Mouse (Mus musculus) thymus, adult 2 months (tissue): ENCODE data around the gene Inka2. TPM values are rescaled to one million over a fixed set of nuclear protein-coding genes. Genes with fewer than 3 reads are reported as not detected.

Experiments
- DNase-seq: peaks from one replicate; pipeline ENCODE4 v3.0.0; 2021
- H3K27ac ChIP-seq: fragments of 200-500 bp; 2 replicates; pipeline ENCODE4 v1.5.1; 2012; ENCODE audit warnings: low read length, control low read depth; ENCODE audit not compliant: control insufficient read depth, insufficient read depth
- H3K27me3 ChIP-seq: fragments of 200-500 bp; 2 replicates; pipeline ENCODE4 v1.6.1; 2012; ENCODE audit warnings: mild to moderate bottlenecking, low read length, moderate library complexity, mixed read lengths; ENCODE audit not compliant: control insufficient read depth, insufficient read depth
- H3K36me3 ChIP-seq: fragments of 200-500 bp; 2 replicates; pipeline ENCODE4 v1.6.1; 2012; ENCODE audit warnings: mild to moderate bottlenecking, low read length, moderate library complexity; ENCODE audit not compliant: control insufficient read depth, insufficient read depth
- H3K4me1 ChIP-seq: fragments of 200-500 bp; replicated peaks from 2 replicates; pipeline ENCODE4 v1.6.1; 2012; ENCODE audit warnings: low read length; ENCODE audit not compliant: control insufficient read depth, insufficient read depth
- H3K4me3 ChIP-seq: fragments of 200-500 bp; 2 replicates; pipeline ENCODE4 v1.5.1; 2012; ENCODE audit warnings: mild to moderate bottlenecking, low read length, control low read depth, moderate library complexity; ENCODE audit not compliant: control insufficient read depth, insufficient read depth
- CTCF ChIP-seq: fragments of 200-500 bp; IDR thresholded peaks from 2 replicates; pipeline ENCODE4 v1.5.1; 2012; ENCODE audit warnings: mild to moderate bottlenecking, control low read depth, low read length, moderate library complexity, borderline replicate concordance; ENCODE audit not compliant: control insufficient read depth, poor library complexity, insufficient read depth; ENCODE audit errors: extremely low read depth
- POLR2A ChIP-seq: fragments of 200-500 bp; IDR thresholded peaks from 2 replicates; pipeline ENCODE4 v1.6.1; 2012; ENCODE audit warnings: mild to moderate bottlenecking, low read length, control low read depth, moderate library complexity; ENCODE audit not compliant: control insufficient read depth, poor library complexity, insufficient read depth; ENCODE audit errors: extremely low read depth
- WGBS: fragments of 180-500 bp; shearing (Covaris S2); methylation state at CpG from one replicate; pipeline ENCODE4 v1.1.7; 2018; 5-methylcytosine and 5-hydroxymethylcytosine counted together
- polyA plus RNA-seq: library from polyadenylated mRNA; depleted of rRNA; stranded (reverse); fragments of >200 nt; gene quantifications from 2 replicates; pipeline ENCODE4 v1.2.3, GENCODE M21; 2012

Gene Inka2
- polyA plus RNA-seq, 1 experiment = 5.5 TPM

- under 1% methylated on average over 72 of the region's 72 CpGs for WGBS
- H3K4me3 ChIP-seq = peak within 1 kb of the TSS; percentile 94
- H3K27ac ChIP-seq = peak within 1 kb of the TSS; percentile 32
- TF ChIP-seq POLR2A = peak; percentile 68
- TF ChIP-seq CTCF = peak; percentile 99
- H3K4me1 ChIP-seq = no peaks in the 10 kb centered on the region
- peak; percentile 94 for DNase-seq
- peaks cover 10% of the 10 kb centered on the region; the same call in 1 of the 2 replicates for H3K36me3 ChIP-seq
- no peaks in the 10 kb centered on the region for H3K27me3 ChIP-seq
These were observed 16.9 kb upstream of the Inka2 start, which contains the start of gene Ddx20 for GRCm38 (mm10) chr3:105687324-105688060. Gene Ddx20 (minus strand): TSS chr3:105687574.

- Histone ChIP-seq H3K4me3 (no peak overlapping the region), H3K27me3 (no peaks in the 10 kb centered on the region), H3K27ac (no peak overlapping the region), H3K36me3 (no peaks in the 10 kb centered on the region; the same call in 1 of the 2 replicates), H3K4me1 (no peaks in the 10 kb centered on the region)
- TF ChIP-seq CTCF (no peak), POLR2A (no peak)
- WGBS = 60% methylated on average over 2 of the region's 2 CpGs
- no peak for DNase-seq
These were observed 15.9 kb upstream of the Inka2 start for GRCm38 (mm10) chr3:105688536-105688935.

GRCm38 (mm10) chr3:105693327-105694080 is 10.9 kb upstream of the Inka2 start:
- no peak for TF ChIP-seq CTCF
- TF ChIP-seq POLR2A = no peak
- H3K27me3 ChIP-seq = no peaks in the 10 kb centered on the region
- no peaks in the 10 kb centered on the region for H3K36me3 ChIP-seq
- no peak overlapping the region for H3K4me3 ChIP-seq
- DNase-seq = no peak
- WGBS = 90% methylated on average over 14 of the region's 14 CpGs
- no peaks in the 10 kb centered on the region for H3K4me1 ChIP-seq
- no peak overlapping the region for H3K27ac ChIP-seq

GRCm38 (mm10) chr3:105695476-105696386 is 8.7 kb upstream of the Inka2 start:
- Histone ChIP-seq H3K27ac (no peak overlapping the region), H3K4me3 (no peak overlapping the region)

GRCm38 (mm10) chr3:105696387-105697147 is 7.8 kb upstream of the Inka2 start:
- DNase-seq = no peak
- H3K27me3 ChIP-seq = no peaks in the 10 kb centered on the region
- H3K27ac ChIP-seq = no peak overlapping the region
- no peak for TF ChIP-seq CTCF
- H3K4me1 ChIP-seq = peaks cover 4% of the 10 kb centered on the region
- no peaks in the 10 kb centered on the region for H3K36me3 ChIP-seq
- WGBS = 92% methylated on average over 17 of the region's 17 CpGs
- H3K4me3 ChIP-seq = no peak overlapping the region

More at GRCm38 (mm10) chr3:105695476-105696386, 8.7 kb upstream of the Inka2 start:
- Histone ChIP-seq H3K27me3 (no peaks in the 10 kb centered on the region), H3K4me1 (no peaks in the 10 kb centered on the region), H3K36me3 (no peaks in the 10 kb centered on the region)
- TF ChIP-seq POLR2A (no peak), CTCF (no peak)
- DNase-seq = no peak
- 86% methylated on average over 20 of the region's 20 CpGs for WGBS

GRCm38 (mm10) chr3:105697148-105697441 is 7.3 kb upstream of the Inka2 start:
- H3K4me3 ChIP-seq = no peak overlapping the region
- no peaks in the 10 kb centered on the region for H3K27me3 ChIP-seq
- H3K4me1 ChIP-seq = peaks cover 4% of the 10 kb centered on the region
- WGBS = 78% methylated on average over 5 of the region's 5 CpGs
- no peak for DNase-seq
- no peak overlapping the region for H3K27ac ChIP-seq
- no peaks in the 10 kb centered on the region for H3K36me3 ChIP-seq
- TF ChIP-seq CTCF (no peak), POLR2A (no peak)
